Mouse (Mus musculus): ENCODE measurements around the gene Samd4b. TPM values are rescaled to one million over a fixed set of nuclear protein-coding genes. Genes with fewer than 3 reads are reported as not detected.

Gene Samd4b
- polyA plus RNA-seq, 1 experiment from 2014 or later: 18.9 TPM

GRCm38 (mm10) chr7:28384162-28384561 lies 213.8 kb downstream of the Samd4b start:
- 80% methylated on average over 6 of the region's 6 CpGs for WGBS
- no peaks in the 10 kb centered on the region for H3K9me3 ChIP-seq
- H3K4me3 ChIP-seq (replicated peaks): no peak overlapping the region
- ATAC-seq: no peak
- H3K4me1 ChIP-seq (replicated peaks): peaks cover 43% of the 10 kb centered on the region
- H3K36me3 ChIP-seq: 0 out of 2 replicates have a peak, but pooled peaks cover 8% of the 10 kb centered on the region
- H3K9ac ChIP-seq: no peak overlapping the region
- peak overlapping the region; percentile 98; the same call in 1 of the 2 replicates for H3K27ac ChIP-seq
- no peaks in the 10 kb centered on the region for H3K27me3 ChIP-seq (replicated peaks)
- no peak overlapping the region for H3K4me2 ChIP-seq (replicated peaks)

GRCm38 (mm10) chr7:28383606-28384005 lies 214.3 kb downstream of the Samd4b start:
- Histone ChIP-seq H3K4me3 (replicated peaks) (no peak overlapping the region), H3K27me3 (replicated peaks) (no peaks in the 10 kb centered on the region), H3K36me3 (0 out of 2 replicates have a peak, but pooled peaks cover 3% of the 10 kb centered on the region), H3K9me3 (no peaks in the 10 kb centered on the region), H3K9ac (no peak overlapping the region), H3K4me1 (replicated peaks) (peaks cover 43% of the 10 kb centered on the region), H3K27ac (peak overlapping the region; percentile 98), H3K4me2 (replicated peaks) (peak overlapping the region; percentile 71; the same call in 1 of the 2 replicates)
- WGBS: 74% methylated on average over 4 of the region's 4 CpGs
- ATAC-seq: no peak

DNA sequence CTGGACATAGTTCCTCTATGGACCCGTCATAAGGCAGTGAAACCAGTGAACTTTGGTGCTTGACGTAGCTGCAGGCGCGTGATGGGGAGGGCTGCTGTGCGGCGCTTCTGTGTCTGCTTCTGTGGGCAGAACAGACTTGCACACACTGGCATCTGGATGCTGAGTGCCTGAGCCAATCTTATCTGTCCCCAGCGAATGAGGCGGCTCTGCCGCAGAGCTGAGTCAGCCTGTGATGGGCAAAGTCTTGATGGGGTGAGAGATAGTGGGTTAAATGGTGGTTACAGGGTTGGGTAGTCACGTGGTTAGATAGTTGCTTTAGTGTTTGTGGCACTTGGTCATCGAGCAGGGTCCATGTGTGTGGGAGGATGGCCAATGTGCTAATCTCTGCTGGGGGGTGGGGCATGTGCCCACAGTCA lies 215.0 kb downstream of the Samd4b start:
- Histone ChIP-seq H3K9me3 (no peaks in the 10 kb centered on the region), H3K9ac (no peak overlapping the region), H3K4me2 (replicated peaks) (peak overlapping the region; percentile 71), H3K4me3 (replicated peaks) (peak overlapping the region; percentile 6; the same call in 1 of the 2 replicates), H3K4me1 (replicated peaks) (peaks cover 45% of the 10 kb centered on the region), H3K36me3 (0 out of 2 replicates have a peak, but pooled peaks cover 3% of the 10 kb centered on the region), H3K27ac (peak overlapping the region; percentile 98), H3K27me3 (replicated peaks) (no peaks in the 10 kb centered on the region)
- WGBS: 36% methylated on average over 11 of the region's 11 CpGs
- ATAC-seq: peak; percentile 68

DNA sequence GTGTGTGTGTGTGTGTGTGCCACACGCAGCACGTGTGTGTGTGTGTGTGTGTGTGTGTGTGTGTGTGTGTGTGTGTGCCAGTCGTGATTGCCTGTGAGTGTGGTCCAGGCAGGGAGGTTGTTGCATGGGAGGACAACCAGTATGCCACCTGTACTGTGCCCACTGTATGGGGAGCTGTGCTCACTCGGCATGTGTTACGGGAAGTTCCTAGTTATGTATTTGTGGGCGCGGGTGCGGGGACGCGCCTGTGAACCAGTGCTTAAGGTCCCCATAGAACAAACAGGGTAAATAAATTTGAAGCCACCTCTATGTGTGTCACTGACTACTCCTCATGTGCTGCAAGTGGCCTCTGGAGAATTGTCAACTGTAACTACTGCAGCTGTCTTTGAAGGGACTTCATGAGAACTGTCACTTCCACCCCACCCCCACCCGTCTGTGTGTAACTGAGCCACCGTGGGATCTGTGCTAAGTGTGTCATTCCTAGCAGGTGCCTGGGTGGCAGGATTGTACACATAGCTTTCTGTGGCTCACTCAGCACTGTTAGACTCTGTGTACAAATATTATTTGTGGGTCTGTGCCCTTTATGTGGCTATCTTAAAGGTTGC lies 215.5 kb downstream of the Samd4b start:
- ATAC-seq: peak; percentile 1
- H3K9ac ChIP-seq: peak overlapping the region; percentile 23; the same call in 1 of the 2 replicates

GRCm38 (mm10) chr7:28381938-28382337 lies 216.0 kb downstream of the Samd4b start:
- Histone ChIP-seq H3K4me1 (replicated peaks) (peaks cover 55% of the 10 kb centered on the region), H3K4me2 (replicated peaks) (peak overlapping the region; percentile 71), H3K4me3 (replicated peaks) (peak overlapping the region; percentile 31), H3K9ac (peak overlapping the region; percentile 62), H3K9me3 (no peaks in the 10 kb centered on the region), H3K27ac (peak overlapping the region; percentile 98), H3K36me3 (0 out of 2 replicates have a peak, but pooled peaks cover 3% of the 10 kb centered on the region), H3K27me3 (replicated peaks) (no peaks in the 10 kb centered on the region)
- WGBS: 1% methylated on average over 20 of the region's 20 CpGs
- ATAC-seq: peak; percentile 41

More for the DNA sequence above, 215.5 kb downstream of the Samd4b start:
- peak overlapping the region; percentile 31; the same call in 1 of the 2 replicates for H3K4me3 ChIP-seq (replicated peaks)
- no peaks in the 10 kb centered on the region for H3K9me3 ChIP-seq
- 0 out of 2 replicates have a peak, but pooled peaks cover 3% of the 10 kb centered on the region for H3K36me3 ChIP-seq
- peaks cover 50% of the 10 kb centered on the region for H3K4me1 ChIP-seq (replicated peaks)
- peak overlapping the region; percentile 98 for H3K27ac ChIP-seq
- peak overlapping the region; percentile 71 for H3K4me2 ChIP-seq (replicated peaks)
- 50% methylated on average over 9 of the region's 12 CpGs for WGBS
- no peaks in the 10 kb centered on the region for H3K27me3 ChIP-seq (replicated peaks)

- peak overlapping the region; percentile 62 for H3K9ac ChIP-seq
- peak overlapping the region; percentile 31 for H3K4me3 ChIP-seq (replicated peaks)
- peak; percentile 24 for ATAC-seq
- H3K9me3 ChIP-seq: no peaks in the 10 kb centered on the region
- peak overlapping the region; percentile 98 for H3K27ac ChIP-seq
- WGBS: 4% methylated on average over 30 of the region's 30 CpGs
- H3K27me3 ChIP-seq (replicated peaks): no peaks in the 10 kb centered on the region
- H3K4me2 ChIP-seq (replicated peaks): peak overlapping the region; percentile 71
- peaks cover 58% of the 10 kb centered on the region for H3K4me1 ChIP-seq (replicated peaks)
- H3K36me3 ChIP-seq: 0 out of 2 replicates have a peak, but pooled peaks cover 3% of the 10 kb centered on the region
These were observed 216.7 kb downstream of the Samd4b start for GRCm38 (mm10) chr7:28381017-28381790.

DNA sequence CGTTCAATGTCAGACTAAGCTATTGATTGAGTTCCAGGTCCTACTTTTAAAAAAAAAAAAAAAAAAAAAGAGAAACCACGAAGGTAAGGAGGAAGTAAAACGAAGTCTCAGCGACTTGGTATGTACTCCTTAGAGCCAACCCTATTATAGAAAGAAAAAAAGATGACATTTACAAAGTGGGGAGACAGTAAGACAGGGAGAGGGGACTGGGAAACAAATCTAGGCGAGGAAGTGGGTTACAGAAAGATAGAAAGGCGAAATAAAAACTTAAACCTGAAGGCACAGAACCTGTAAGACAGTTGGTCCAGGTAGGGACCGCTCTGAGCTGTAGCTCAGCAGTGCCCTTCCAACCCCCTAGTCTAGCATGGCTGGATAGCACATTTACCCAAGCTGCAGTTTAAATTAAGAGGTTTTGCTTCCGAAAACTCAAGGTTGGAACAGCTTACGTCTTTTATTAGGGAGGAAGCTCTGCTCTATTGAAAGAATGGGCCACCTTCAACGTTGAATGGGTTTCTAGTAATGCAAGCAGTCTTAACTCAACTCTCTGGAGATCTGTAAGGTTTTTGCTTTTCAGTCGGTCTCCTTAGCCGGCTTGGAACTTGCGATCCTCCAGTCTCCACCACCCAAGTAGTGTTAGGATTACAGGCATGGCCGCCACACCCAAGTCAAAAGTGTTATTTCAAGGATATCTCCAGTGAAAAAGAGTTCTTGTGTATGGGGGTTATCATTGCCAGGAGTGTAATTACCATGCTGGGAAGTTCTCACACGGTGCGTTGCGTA lies 217.5 kb downstream of the Samd4b start, which contains the start of gene Zfp36:
Gene Zfp36 (minus strand): TSS at position 17 of the 780 bp plus-strand sequence.
- 38% methylated on average over 17 of the region's 17 CpGs for WGBS
- Histone ChIP-seq H3K9me3 (no peaks in the 10 kb centered on the region), H3K4me3 (replicated peaks) (peak within 1 kb of the TSS; percentile 75), H3K9ac (peak within 1 kb of the TSS; percentile 89), H3K27ac (peak within 1 kb of the TSS; percentile 98), H3K36me3 (0 out of 2 replicates have a peak, but pooled peaks cover 3% of the 10 kb centered on the region), H3K4me1 (replicated peaks) (peaks cover 58% of the 10 kb centered on the region), H3K4me2 (replicated peaks) (peak within 1 kb of the TSS; percentile 87), H3K27me3 (replicated peaks) (no peaks in the 10 kb centered on the region)
- ATAC-seq: no peak

- WGBS: under 1% methylated on average over 53 of the region's 53 CpGs
- Histone ChIP-seq H3K27ac (peak overlapping the region; percentile 98), H3K36me3 (no peaks in the 10 kb centered on the region)
These were observed 218.9 kb downstream of the Samd4b start for GRCm38 (mm10) chr7:28378769-28379651.

GRCm38 (mm10) chr7:28378066-28378690 lies 219.8 kb downstream of the Samd4b start:
- Histone ChIP-seq H3K36me3 (no peaks in the 10 kb centered on the region), H3K4me3 (replicated peaks) (peak overlapping the region; percentile 75), H3K27me3 (replicated peaks) (no peaks in the 10 kb centered on the region), H3K9me3 (no peaks in the 10 kb centered on the region), H3K4me1 (replicated peaks) (peaks cover 61% of the 10 kb centered on the region), H3K4me2 (replicated peaks) (peak overlapping the region; percentile 87), H3K9ac (peak overlapping the region; percentile 89), H3K27ac (peak overlapping the region; percentile 98)
- 23% methylated on average over 32 of the region's 32 CpGs for WGBS
- ATAC-seq: no peak

More at GRCm38 (mm10) chr7:28378769-28379651, 218.9 kb downstream of the Samd4b start:
- Histone ChIP-seq H3K4me1 (replicated peaks) (peaks cover 61% of the 10 kb centered on the region), H3K9me3 (no peaks in the 10 kb centered on the region), H3K4me2 (replicated peaks) (peak overlapping the region; percentile 87), H3K27me3 (replicated peaks) (no peaks in the 10 kb centered on the region), H3K9ac (peak overlapping the region; percentile 89), H3K4me3 (replicated peaks) (peak overlapping the region; percentile 75)
- peak; percentile 54 for ATAC-seq

GRCm38 (mm10) chr7:28377190-28378065 lies 220.5 kb downstream of the Samd4b start:
- Histone ChIP-seq H3K4me2 (replicated peaks) (peak overlapping the region; percentile 87), H3K4me1 (replicated peaks) (peaks cover 54% of the 10 kb centered on the region), H3K27ac (peak overlapping the region; percentile 98), H3K9me3 (no peaks in the 10 kb centered on the region), H3K9ac (peak overlapping the region; percentile 89), H3K36me3 (no peaks in the 10 kb centered on the region), H3K27me3 (replicated peaks) (no peaks in the 10 kb centered on the region), H3K4me3 (replicated peaks) (peak overlapping the region; percentile 75)
- no peak for ATAC-seq
- 63% methylated on average over 18 of the region's 18 CpGs for WGBS
